Mouse (Mus musculus) cerebellum, postnatal 4 days (tissue): ENCODE data around the gene Tuft1.

Experiments
- DNase-seq, 2 experiments: peaks; one replicate each; pipeline ENCODE4 v3.0.0; 2022; ENCODE audit warnings: low spot score in 2 of 2, mixed read lengths in 1 of 2

The Tuft1 gene

DNA sequence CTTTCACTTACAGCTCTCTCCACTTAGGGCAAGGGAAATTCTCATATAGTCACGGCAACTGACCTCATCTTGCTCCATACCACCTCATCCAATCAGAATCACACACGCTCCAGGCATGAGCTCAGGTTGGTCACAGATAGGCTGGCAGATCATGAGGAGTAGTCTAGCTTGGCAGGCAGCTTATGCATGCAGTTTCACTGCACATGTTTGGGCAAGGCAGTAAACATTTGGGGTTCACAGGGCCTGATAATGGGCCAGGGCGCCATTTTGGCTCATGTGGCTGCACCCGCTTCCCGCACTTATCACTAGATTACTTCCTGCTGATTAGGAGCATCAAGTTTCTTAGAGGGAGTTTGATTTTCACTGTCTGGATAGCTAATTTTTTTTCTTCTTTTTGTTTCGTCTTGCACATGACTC is 62.8 kb downstream of the Tuft1 start:
- DNase-seq: no peak

DNA sequence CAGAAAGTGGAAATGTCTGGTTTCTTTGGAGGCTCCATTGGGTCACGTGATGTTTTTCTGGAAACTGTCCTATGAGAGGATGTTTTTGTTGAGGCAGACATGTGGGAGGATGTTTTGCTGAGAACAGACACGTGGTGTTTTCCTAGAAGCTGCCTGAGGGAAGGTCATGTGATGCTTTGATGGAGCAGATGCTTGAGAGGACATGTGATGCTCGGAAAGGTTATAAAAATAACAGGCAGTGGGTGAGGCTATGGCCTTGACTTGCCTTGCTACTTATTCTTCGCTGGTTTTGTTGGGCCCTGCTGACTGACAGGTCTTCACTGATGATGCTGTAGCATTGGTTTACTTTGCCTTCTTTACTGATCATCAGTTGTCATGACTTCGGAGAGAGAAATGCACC is 67.6 kb downstream of the Tuft1 start:
- no peak for DNase-seq

DNA sequence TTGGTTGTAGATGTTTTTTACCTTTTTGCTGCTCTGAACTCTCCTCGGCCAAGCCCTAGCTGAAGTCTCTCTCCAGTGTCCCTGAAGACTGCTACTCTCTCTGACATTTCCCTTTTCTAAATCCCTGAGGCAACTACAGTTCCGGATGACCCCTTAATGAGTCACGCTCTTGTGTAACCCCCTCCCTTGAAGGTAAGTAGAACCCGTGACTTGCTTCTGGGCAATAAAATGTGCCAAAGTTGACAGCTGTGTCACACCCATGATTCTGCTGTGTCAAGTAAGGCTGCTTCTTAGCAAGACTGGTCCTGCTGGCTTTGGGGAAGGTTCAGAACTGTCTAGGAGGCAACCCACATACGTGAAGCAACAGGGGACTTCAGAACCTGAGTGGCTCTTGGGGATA is 70.7 kb downstream of the Tuft1 start:
- no peak for DNase-seq

DNA sequence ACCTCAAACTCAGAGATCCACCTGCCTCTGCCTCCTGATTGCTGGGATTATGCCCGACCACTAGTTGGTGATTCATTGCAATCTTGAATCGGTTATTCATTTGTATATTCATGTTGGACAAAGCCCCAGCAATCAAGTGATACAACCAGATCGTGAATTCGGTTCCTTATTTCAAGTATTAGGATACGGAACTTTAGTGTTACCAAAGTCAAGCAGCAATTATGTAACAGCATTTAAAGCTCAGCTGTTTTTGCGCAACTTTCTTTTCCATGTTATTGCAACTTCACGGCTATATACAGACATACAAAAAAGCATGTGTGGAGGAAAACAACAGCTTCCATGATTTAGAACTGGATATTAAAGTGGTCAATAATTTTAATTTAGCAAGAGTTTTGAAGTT is 75.7 kb downstream of the Tuft1 start:
- no peak for DNase-seq

- DNase-seq: peak; percentile 73 to 91
Measured at GRCm38 (mm10) chr3:94582456-94582891, 76.2 kb downstream of the Tuft1 start, which contains the start of gene Snx27. Gene Snx27, minus strand, starts transcription at chr3:94582716.

- no peak for DNase-seq
Measured at GRCm38 (mm10) chr3:94581793-94582455, 76.7 kb downstream of the Tuft1 start.

- DNase-seq: peak in 1 of 2 experiments; percentile 5
Measured at GRCm38 (mm10) chr3:94581138-94581780, 77.4 kb downstream of the Tuft1 start.

- no peak for DNase-seq
Measured at GRCm38 (mm10) chr3:94574506-94574905, 84.2 kb downstream of the Tuft1 start.

DNA sequence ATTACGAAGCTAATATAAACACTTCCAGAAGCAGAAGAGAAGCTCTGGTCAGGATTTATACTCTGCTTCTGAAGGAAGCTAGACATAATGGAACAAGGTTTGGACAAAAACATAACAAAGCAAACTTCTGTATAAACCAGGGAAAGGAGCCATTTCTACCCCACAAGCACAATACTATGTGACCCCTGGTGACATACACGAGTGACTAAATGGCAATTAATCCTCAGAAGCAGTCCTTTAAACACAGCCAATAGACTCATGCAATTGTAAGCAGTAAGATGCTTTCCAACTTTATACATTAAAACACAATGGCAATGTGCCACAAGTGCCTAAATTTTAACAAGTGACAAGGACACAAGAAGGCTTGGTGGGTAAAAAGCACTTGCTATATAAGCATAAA is 91.4 kb downstream of the Tuft1 start:
- no peak for DNase-seq

- no peak for DNase-seq
Measured at GRCm38 (mm10) chr3:94565557-94565956, 93.1 kb downstream of the Tuft1 start.

- no peak for DNase-seq
Measured at GRCm38 (mm10) chr3:94565127-94565526, 93.5 kb downstream of the Tuft1 start.

DNA sequence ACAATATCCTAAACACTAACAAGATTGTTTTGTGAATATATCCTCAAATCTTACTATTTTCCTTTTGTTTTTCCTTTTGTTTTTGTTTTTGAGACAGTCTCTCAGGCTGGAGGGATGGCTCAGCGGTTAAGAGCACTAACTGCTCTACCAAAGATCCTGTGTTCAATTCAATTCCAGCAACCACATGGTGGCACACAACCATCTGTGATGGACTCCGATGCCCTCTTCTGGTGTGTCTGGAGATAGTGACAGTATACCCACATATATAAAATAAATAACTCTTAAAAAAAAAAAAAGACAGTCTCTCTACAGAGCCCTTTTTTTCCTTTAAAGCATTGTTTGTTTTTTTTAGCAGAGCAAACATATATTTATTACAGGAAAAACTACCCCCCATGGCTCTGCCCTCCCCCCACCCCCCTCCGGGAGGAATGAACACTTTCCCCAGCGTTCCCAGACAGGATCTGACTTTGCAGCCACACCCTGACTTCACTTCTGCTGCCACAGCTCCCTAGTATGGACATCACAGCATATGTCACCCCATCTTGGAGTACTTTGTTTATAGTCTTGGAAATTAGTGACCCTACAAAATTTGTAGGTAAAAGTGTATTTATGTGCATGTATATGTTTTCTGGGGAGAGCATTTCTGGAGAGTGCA is 94.2 kb downstream of the Tuft1 start:
- no peak for DNase-seq

DNA sequence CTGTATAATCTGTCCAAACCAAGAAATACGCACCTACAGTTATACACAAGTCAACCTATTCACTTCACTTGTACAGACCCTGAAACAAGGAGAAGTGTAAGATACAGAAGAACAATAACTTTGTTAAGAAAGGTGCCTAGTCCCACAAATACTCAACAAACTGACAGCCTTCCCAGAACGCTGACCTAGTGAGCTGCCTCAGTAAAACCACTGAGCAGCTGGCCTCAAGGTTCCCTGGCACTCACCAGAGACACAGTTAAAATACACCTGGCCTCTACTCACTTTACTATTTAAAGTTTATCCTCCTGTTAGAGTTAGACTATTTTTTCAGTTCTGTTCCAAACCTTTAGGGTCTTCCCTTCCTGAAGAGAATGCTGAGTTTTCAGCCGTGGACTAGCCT is 95.5 kb downstream of the Tuft1 start:
- DNase-seq: no peak
